In the genomic region with DNA sequence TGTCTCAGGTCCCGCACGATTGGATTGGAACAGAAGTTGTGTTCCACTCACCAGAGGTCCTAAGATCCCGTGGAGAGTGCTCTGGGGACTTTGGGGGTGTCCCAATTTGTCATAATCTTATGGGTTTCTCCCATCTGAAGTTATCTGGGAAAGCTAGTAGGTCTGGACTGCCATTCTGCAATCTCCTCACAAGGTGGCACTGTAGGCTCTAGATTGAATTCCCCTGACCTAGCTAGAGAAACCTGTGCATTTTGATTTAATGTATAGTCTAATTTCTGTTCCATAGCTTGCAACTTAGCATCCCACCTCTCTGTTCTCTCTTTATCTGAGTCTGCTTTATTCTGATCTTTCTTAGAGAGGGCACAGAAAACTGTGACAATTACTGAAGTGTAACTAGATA, we compare ENCODE assay signal across 9 mouse cellular contexts. TPM values are rescaled to one million over a fixed set of nuclear protein-coding genes. Genes with fewer than 3 reads are reported as not detected.
DNase-seq lines count a peak whose midpoint lies in the region; ATAC-seq and TF ChIP-seq lines count a peak whose summit lies in the region.
"Had no signal": no experiment of that assay in that cellular context is flagged by ENCODE, and none has a peak within 500 bp of the region (broad histone marks: within the 10 kb centered on the region; RNA-seq: fewer than 3 reads in every experiment).

No protein-coding gene starts in this region.

- TF ChIP-seq EP300 in lung, postnatal 0 days (IDR thresholded peaks at IDR 0.05), result no peak

- 60% methylated on average over 3 of the region's 3 CpGs for WGBS in hindbrain, embryonic 10.5 days
- whole genome bisulfite sequencing in hindbrain, embryonic 16.5 days, result 57% methylated on average over 3 of the region's 3 CpGs
- 50% methylated on average over 3 of the region's 3 CpGs for WGBS in lung, postnatal 0 days

- no peak for ATAC-seq in hindbrain, embryonic 16.5 days
- no peak for ATAC-seq in lung, postnatal 0 days

- no peak overlapping the region for H3K27ac ChIP-seq in hindbrain, embryonic 10.5 days
- H3K27ac ChIP-seq in hindbrain, embryonic 16.5 days (ENCODE audit: low read depth, low read length), result no peak overlapping the region
- H3K27ac ChIP-seq in lung, postnatal 0 days (ENCODE audit: low read length), result no peak overlapping the region
- H3K27ac ChIP-seq: macrophage had no signal

- peak; percentile 62 for TF ChIP-seq CTCF in lung, postnatal 0 days (IDR thresholded peaks at IDR 0.05)

- H3K4me1 ChIP-seq in hindbrain, embryonic 10.5 days (replicated peaks), result no peaks in the 10 kb centered on the region
- H3K4me1 ChIP-seq in hindbrain, embryonic 16.5 days (ENCODE audit: control insufficient read depth, insufficient read depth, low read depth, low read length), result no peaks in the 10 kb centered on the region
- H3K4me1 ChIP-seq in lung, postnatal 0 days (ENCODE audit: insufficient read depth, low read depth, low read length), result no peaks in the 10 kb centered on the region

- peak; percentile 10 for DNase-seq in hindbrain, embryonic 10.5 days (ENCODE audit: low spot score)
- peak; percentile 34 for DNase-seq in CD4-positive helper T cell, adult 2 months (ENCODE audit: low read depth, low spot score)
- DNase-seq in Muller cell, postnatal 12 days (ENCODE audit: inconsistent ontology term), result peak; percentile 30
- DNase-seq in forelimb bud, embryonic 11.5 days (ENCODE audit: low read depth, low spot score), result peak; percentile 20
- DNase-seq in lung, postnatal 0 days (ENCODE audit: low spot score), result peak; percentile 12
- peak; percentile 3 to 41 for DNase-seq in thymus, postnatal 10 days (ENCODE audit: low spot score in 2 of 2)
- no peak for DNase-seq in urinary bladder, postnatal 10 days (ENCODE audit: low spot score)

- no peaks in the 10 kb centered on the region for H3K36me3 ChIP-seq in hindbrain, embryonic 10.5 days
- no peaks in the 10 kb centered on the region for H3K36me3 ChIP-seq in hindbrain, embryonic 16.5 days (ENCODE audit: control insufficient read depth, insufficient read depth, low read length)
- H3K36me3 ChIP-seq in lung, postnatal 0 days (ENCODE audit: insufficient read depth, low read length), result no peaks in the 10 kb centered on the region

- H3K9ac ChIP-seq in hindbrain, embryonic 16.5 days (ENCODE audit: low read depth, low read length), result no peak overlapping the region
- no peak overlapping the region for H3K9ac ChIP-seq in lung, postnatal 0 days (replicated peaks; ENCODE audit: low read depth)

- no peak overlapping the region for H3K4me3 ChIP-seq in hindbrain, embryonic 10.5 days
- H3K4me3 ChIP-seq in hindbrain, embryonic 16.5 days (ENCODE audit: low read length), result no peak overlapping the region
- H3K4me3 ChIP-seq in lung, postnatal 0 days (ENCODE audit: low read depth, low read length), result no peak overlapping the region

- H3K27me3 ChIP-seq in hindbrain, embryonic 10.5 days (ENCODE audit: insufficient read depth, poor library complexity, severe bottlenecking), result no peaks in the 10 kb centered on the region
- H3K27me3 ChIP-seq in hindbrain, embryonic 16.5 days (replicated peaks; ENCODE audit: control insufficient read depth, insufficient read depth, low read length), result no peaks in the 10 kb centered on the region
- H3K27me3 ChIP-seq in lung, postnatal 0 days (replicated peaks; ENCODE audit: insufficient read depth, low read length), result no peaks in the 10 kb centered on the region

- peaks cover 12% of the 10 kb centered on the region; the same call in 1 of the 2 replicates for H3K9me3 ChIP-seq in hindbrain, embryonic 10.5 days
- H3K9me3 ChIP-seq in hindbrain, embryonic 16.5 days (ENCODE audit: control insufficient read depth, low read length), result no peaks in the 10 kb centered on the region
- H3K9me3 ChIP-seq in lung, postnatal 0 days (ENCODE audit: low read length), result no peaks in the 10 kb centered on the region

- no peak overlapping the region for H3K4me2 ChIP-seq in hindbrain, embryonic 16.5 days (ENCODE audit: low read length)
- H3K4me2 ChIP-seq in lung, postnatal 0 days (replicated peaks; ENCODE audit: low read depth, low read length), result no peak overlapping the region

RNA-seq across cellular contexts. Expression of gene Ppp6c, which starts 42.1 kb away (rescaled TPM):
- polyA plus RNA-seq in hindbrain, embryonic 10.5 days (2016; fragmentation: Nextera tagmentation; extraction: Ambion mirVana), result 80.0 and 85.8 TPM in 2 replicates
- 65.2 and 69.3 TPM in 2 replicates for polyA plus RNA-seq in hindbrain, embryonic 16.5 days (2015; fragmentation: Nextera tagmentation; extraction: Ambion mirVana)
- 70.7 and 73.6 TPM in 2 replicates for polyA plus RNA-seq in lung, postnatal 0 days (2015; fragmentation: Nextera tagmentation; extraction: Ambion mirVana)
